In genomic region chr5:36373246-36373891, GRCm38 (mm10) we compare ENCODE assay signal across 8 mouse cellular contexts. TPM values are rescaled to one million over a fixed set of nuclear protein-coding genes. Genes with fewer than 3 reads are reported as not detected.
DNase-seq lines count a peak whose midpoint lies in the region; ATAC-seq lines count a peak whose summit lies in the region.

No protein-coding gene starts in this region.

- peaks cover 72% of the 10 kb centered on the region for H3K4me1 ChIP-seq in kidney, embryonic 14.5 days (ENCODE audit: control insufficient read depth, insufficient read depth, low read length)

- peak; percentile 67 for ATAC-seq in CD4-positive, CD25-positive, alpha-beta regulatory T cell, adult 4 months
- peak; percentile 83 for ATAC-seq in kidney, embryonic 14.5 days (ENCODE audit: low FRiP score, low TSS enrichment)
- no peak for ATAC-seq in frontal cortex, adult (ENCODE audit: low TSS enrichment)

- H3K9ac ChIP-seq in kidney, embryonic 14.5 days (ENCODE audit: low read depth, low read length) = 0 out of 2 replicates have a peak overlapping the region, but pooled peaks have one; percentile 1

- WGBS in kidney, embryonic 14.5 days = 3% methylated on average over 11 of the region's 11 CpGs

- H3K27me3 ChIP-seq in kidney, embryonic 14.5 days (ENCODE audit: control insufficient read depth, insufficient read depth, low read length) = no peaks in the 10 kb centered on the region

- no peaks in the 10 kb centered on the region for H3K9me3 ChIP-seq in kidney, embryonic 14.5 days (ENCODE audit: control insufficient read depth, low read length)

- H3K4me3 ChIP-seq in kidney, embryonic 14.5 days (ENCODE audit: low read length) = no peak overlapping the region

- H3K27ac ChIP-seq in kidney, embryonic 14.5 days (ENCODE audit: low read depth, low read length) = peak overlapping the region; percentile 89

- H3K4me2 ChIP-seq in kidney, embryonic 14.5 days (replicated peaks; ENCODE audit: low read depth, low read length) = peak overlapping the region; percentile 8; the same call in 1 of the 2 replicates

- H3K36me3 ChIP-seq in kidney, embryonic 14.5 days (ENCODE audit: control insufficient read depth, insufficient read depth, low read length) = no peaks in the 10 kb centered on the region

- DNase-seq in A20 (ENCODE audit: low read depth, low spot score) = peak; percentile 83
- peak; percentile 91 for DNase-seq in forelimb bud, embryonic 11.5 days (ENCODE audit: low read depth, low spot score)
- peak; percentile 89 for DNase-seq in mesoderm, embryonic 11.5 days (ENCODE audit: low read depth, low spot score)
- no peak for DNase-seq in right cerebral cortex, postnatal 14 days
- DNase-seq in cerebellum, adult 9-11 months = no peak

RNA-seq across cellular contexts. Expression of gene Sorcs2, which starts 24.6 kb away (rescaled TPM):
- polyA plus RNA-seq in CD4-positive, CD25-positive, alpha-beta regulatory T cell, adult 4 months (2017; shearing (Covaris generic)) = 1 to 10 TPM; 4.5 to 4.7 TPM
- polyA plus RNA-seq in kidney, embryonic 14.5 days (2014; fragmentation: Nextera tagmentation; extraction: Ambion mirVana) = 7.1 and 10.3 TPM in 2 replicates

Comparison
In these comparisons a context has a peak if more than half of its experiments do, and no peak if none do; other contexts are left out.
1. DNase-seq: peak in A20 (single experiment), forelimb bud, embryonic 11.5 days (single experiment) and mesoderm, embryonic 11.5 days (single experiment); none in right cerebral cortex, postnatal 14 days (single experiment) and cerebellum, adult 9-11 months (single experiment).